Mouse (Mus musculus): ENCODE measurements around the gene Tmem120b. TPM values are rescaled to one million over a fixed set of nuclear protein-coding genes. Genes with fewer than 3 reads are reported as not detected.

Tmem120b gene
- polyA plus RNA-seq, 1 experiment: 10.4 TPM

- Histone ChIP-seq H3K79me2 (ENCODE audit: control insufficient read depth, insufficient read depth) (peaks cover 17% of the 10 kb centered on the region), H3K27me3 (ENCODE audit: control insufficient read depth, insufficient read depth, insufficient read length) (no peaks in the 10 kb centered on the region), H3K36me3 (ENCODE audit: control insufficient read depth, insufficient read depth) (peaks cover 8% of the 10 kb centered on the region), H3ac (ENCODE audit: control insufficient read depth, insufficient read length, low read depth) (peak within 1 kb of the TSS; percentile 57), H3K79me3 (ENCODE audit: low read depth) (peaks cover 3% of the 10 kb centered on the region), H3K4me3 (ENCODE audit: insufficient read depth, poor library complexity, severe bottlenecking) (peak within 1 kb of the TSS; percentile 14)
- peak; percentile 1 for TF ChIP-seq MYOD1 (IDR thresholded peaks at IDR 0.05; ENCODE audit: control insufficient read depth, insufficient read length, low read depth)
- TF ChIP-seq CTCF (IDR thresholded peaks at IDR 0.05; ENCODE audit: control insufficient read depth, insufficient read depth, insufficient read length): peak; percentile 95
- TF ChIP-seq USF1 (IDR thresholded peaks at IDR 0.05; ENCODE audit: low read depth): no peak
- TF ChIP-seq FOSL1 (IDR thresholded peaks at IDR 0.05; ENCODE audit: insufficient read depth, low read length, poor library complexity, severe bottlenecking): no peak
These were observed 64.3 kb downstream of the Tmem120b start, which contains the start of gene Rhof for GRCm38 (mm10) chr5:123132308-123133071. Gene Rhof, minus strand, starts transcription at chr5:123132692.

GRCm38 (mm10) chr5:123133083-123133783, 65.0 kb downstream of the Tmem120b start:
- Histone ChIP-seq H3K79me2 (ENCODE audit: control insufficient read depth, insufficient read depth) (peaks cover 20% of the 10 kb centered on the region), H3K79me3 (ENCODE audit: low read depth) (peaks cover 3% of the 10 kb centered on the region), H3K27me3 (ENCODE audit: control insufficient read depth, insufficient read depth, insufficient read length) (no peaks in the 10 kb centered on the region), H3K36me3 (ENCODE audit: control insufficient read depth, insufficient read depth) (peaks cover 8% of the 10 kb centered on the region), H3K4me3 (ENCODE audit: insufficient read depth, poor library complexity, severe bottlenecking) (no peak overlapping the region), H3ac (ENCODE audit: control insufficient read depth, insufficient read length, low read depth) (no peak overlapping the region)
- peak; percentile 93 for TF ChIP-seq CTCF (IDR thresholded peaks at IDR 0.05; ENCODE audit: control insufficient read depth, insufficient read depth, insufficient read length)
- no peak for TF ChIP-seq FOSL1 (IDR thresholded peaks at IDR 0.05; ENCODE audit: insufficient read depth, low read length, poor library complexity, severe bottlenecking)
- peak; percentile 23 for TF ChIP-seq CEBPB (IDR thresholded peaks at IDR 0.05; ENCODE audit: low read depth)

DNA sequence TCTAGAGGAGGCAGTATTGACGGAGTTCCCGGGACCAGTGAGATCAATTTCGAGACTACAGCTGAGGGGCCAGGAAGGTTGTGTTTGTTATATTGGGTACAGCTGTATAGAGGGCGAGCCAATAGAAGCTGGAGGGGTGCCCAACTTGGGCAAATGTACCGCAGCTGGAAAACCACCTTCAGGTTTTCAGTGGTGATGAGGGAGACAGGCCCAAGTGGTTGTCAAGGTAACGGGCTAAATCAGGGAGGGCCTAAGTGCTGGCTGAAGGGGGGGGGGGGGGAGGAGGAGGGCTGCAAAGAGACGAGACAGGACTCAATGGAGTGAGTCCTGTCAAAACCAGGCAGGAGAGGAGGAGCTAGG, 65.5 kb downstream of the Tmem120b start:
- H3K4me3 ChIP-seq (ENCODE audit: insufficient read depth, poor library complexity, severe bottlenecking): no peak overlapping the region
- peaks cover 21% of the 10 kb centered on the region for H3K79me2 ChIP-seq (ENCODE audit: control insufficient read depth, insufficient read depth)
- TF ChIP-seq USF1 (IDR thresholded peaks at IDR 0.05; ENCODE audit: low read depth): no peak
- TF ChIP-seq FOSL1 (IDR thresholded peaks at IDR 0.05; ENCODE audit: insufficient read depth, low read length, poor library complexity, severe bottlenecking): no peak
- no peak for TF ChIP-seq MAX (IDR thresholded peaks at IDR 0.05)
- no peak for TF ChIP-seq CEBPB (IDR thresholded peaks at IDR 0.05; ENCODE audit: low read depth)
- no peak for TF ChIP-seq MYOG (IDR thresholded peaks at IDR 0.05; ENCODE audit: control insufficient read depth, extremely low read depth, insufficient read length)
- no peak for TF ChIP-seq CTCF (IDR thresholded peaks at IDR 0.05; ENCODE audit: control insufficient read depth, insufficient read depth, insufficient read length)
- TF ChIP-seq MYOD1 (IDR thresholded peaks at IDR 0.05; ENCODE audit: control insufficient read depth, insufficient read length, low read depth): no peak
- no peak overlapping the region for H3ac ChIP-seq (ENCODE audit: control insufficient read depth, insufficient read length, low read depth)
- H3K79me3 ChIP-seq (ENCODE audit: low read depth): peaks cover 3% of the 10 kb centered on the region
- H3K36me3 ChIP-seq (ENCODE audit: control insufficient read depth, insufficient read depth): peaks cover 8% of the 10 kb centered on the region
- no peaks in the 10 kb centered on the region for H3K27me3 ChIP-seq (ENCODE audit: control insufficient read depth, insufficient read depth, insufficient read length)

DNA sequence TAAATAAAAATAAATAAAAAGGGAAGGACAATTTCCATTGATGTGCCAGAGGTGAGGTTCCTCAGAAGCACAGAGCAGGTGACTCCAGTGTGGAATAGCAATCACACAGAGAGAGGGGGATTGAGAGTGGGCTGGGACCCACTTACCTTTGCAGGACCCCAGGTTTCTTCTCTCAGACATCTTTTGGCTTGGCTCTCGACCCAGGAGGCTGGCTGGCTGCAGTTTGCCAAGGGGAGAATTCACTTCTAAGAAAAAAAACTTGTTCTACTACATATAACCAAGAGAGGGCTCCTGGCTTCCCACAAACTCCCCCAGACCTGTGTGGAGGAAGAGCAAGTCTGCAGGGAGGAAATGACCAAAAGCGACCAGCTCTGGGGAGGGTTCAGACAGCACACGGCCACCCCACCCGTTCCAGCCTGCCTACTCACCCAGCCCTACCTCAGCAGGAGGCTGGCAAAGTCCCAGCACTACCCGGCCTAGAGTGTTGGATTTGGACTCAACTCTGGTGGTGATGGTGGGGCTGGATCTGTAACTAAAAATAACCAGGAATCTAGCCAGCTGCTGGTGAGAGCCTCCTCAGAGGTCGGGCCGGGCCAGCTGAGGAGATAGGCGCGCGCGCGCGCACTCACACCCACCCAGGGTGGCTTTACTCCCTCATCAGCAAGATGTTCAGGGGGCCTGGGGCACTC, 66.1 kb downstream of the Tmem120b start:
- H3K79me2 ChIP-seq (ENCODE audit: control insufficient read depth, insufficient read depth): peaks cover 26% of the 10 kb centered on the region
- peaks cover 8% of the 10 kb centered on the region for H3K36me3 ChIP-seq (ENCODE audit: control insufficient read depth, insufficient read depth)
- H3K27me3 ChIP-seq (ENCODE audit: control insufficient read depth, insufficient read depth, insufficient read length): no peaks in the 10 kb centered on the region
- TF ChIP-seq CTCF (IDR thresholded peaks at IDR 0.05; ENCODE audit: control insufficient read depth, insufficient read depth, insufficient read length) (no peak), MYOD1 (IDR thresholded peaks at IDR 0.05; ENCODE audit: control insufficient read depth, insufficient read length, low read depth) (peak; percentile 6)
- no peak overlapping the region for H3ac ChIP-seq (ENCODE audit: control insufficient read depth, insufficient read length, low read depth)
- H3K4me3 ChIP-seq (ENCODE audit: insufficient read depth, poor library complexity, severe bottlenecking): no peak overlapping the region
- H3K79me3 ChIP-seq (ENCODE audit: low read depth): peaks cover 4% of the 10 kb centered on the region

DNA sequence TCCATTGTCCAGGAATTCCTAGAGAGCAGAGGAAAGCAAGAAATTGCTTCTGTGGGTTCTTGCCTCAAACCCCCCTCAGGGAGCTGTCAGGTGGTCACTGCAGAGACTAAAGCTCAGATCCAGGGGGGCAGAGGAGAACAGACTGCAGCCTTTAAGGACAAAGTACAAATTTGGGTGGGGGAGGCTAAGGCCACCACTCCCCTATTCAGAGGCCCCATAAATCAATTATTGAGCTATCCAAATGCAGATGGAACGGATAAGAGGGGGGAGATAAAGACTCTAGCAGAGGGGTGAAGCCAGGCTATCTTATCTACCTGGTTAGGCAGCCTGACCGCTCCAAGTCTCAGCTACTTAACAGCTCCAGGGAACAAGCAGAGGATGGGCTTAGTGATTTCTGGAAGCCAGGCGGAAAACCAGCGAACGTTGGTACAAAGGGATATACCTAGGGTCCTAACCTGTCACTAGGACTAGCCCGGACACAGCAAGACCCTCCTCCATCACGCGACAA, 66.7 kb downstream of the Tmem120b start:
- Histone ChIP-seq H3K79me3 (ENCODE audit: low read depth) (peaks cover 10% of the 10 kb centered on the region), H3K4me3 (ENCODE audit: insufficient read depth, poor library complexity, severe bottlenecking) (no peak overlapping the region), H3ac (ENCODE audit: control insufficient read depth, insufficient read length, low read depth) (no peak overlapping the region), H3K36me3 (ENCODE audit: control insufficient read depth, insufficient read depth) (peaks cover 8% of the 10 kb centered on the region), H3K79me2 (ENCODE audit: control insufficient read depth, insufficient read depth) (peaks cover 32% of the 10 kb centered on the region), H3K27me3 (ENCODE audit: control insufficient read depth, insufficient read depth, insufficient read length) (no peaks in the 10 kb centered on the region)
- TF ChIP-seq MYOD1 (IDR thresholded peaks at IDR 0.05; ENCODE audit: control insufficient read depth, insufficient read length, low read depth) (no peak), USF1 (IDR thresholded peaks at IDR 0.05; ENCODE audit: low read depth) (no peak), MYOG (IDR thresholded peaks at IDR 0.05; ENCODE audit: control insufficient read depth, extremely low read depth, insufficient read length) (no peak), CEBPB (IDR thresholded peaks at IDR 0.05; ENCODE audit: low read depth) (no peak), MAX (IDR thresholded peaks at IDR 0.05) (no peak), FOSL1 (IDR thresholded peaks at IDR 0.05; ENCODE audit: insufficient read depth, low read length, poor library complexity, severe bottlenecking) (no peak), CTCF (IDR thresholded peaks at IDR 0.05; ENCODE audit: control insufficient read depth, insufficient read depth, insufficient read length) (no peak)
